Mouse (Mus musculus) gastrocnemius, postnatal 4 days (tissue): ENCODE measurements around the gene Fkrp. TPM values are rescaled to one million over a fixed set of nuclear protein-coding genes. Genes with fewer than 3 reads are reported as not detected.

ENCODE experiments used
- DNase-seq, 2 experiments: peaks; one replicate each; pipeline ENCODE4 v3.0.0; 2021 to 2022; ENCODE audit warnings: low spot score in 2 of 2, mixed read lengths in 2 of 2
- total RNA-seq, 2 experiments: library from RNA; stranded (reverse); gene quantifications; 2 replicates each; pipeline ENCODE4 v1.2.3; 2021

The Fkrp gene
- total RNA-seq, 2 experiments from 2014 or later = 22.7 to 22.9 TPM

DNA sequence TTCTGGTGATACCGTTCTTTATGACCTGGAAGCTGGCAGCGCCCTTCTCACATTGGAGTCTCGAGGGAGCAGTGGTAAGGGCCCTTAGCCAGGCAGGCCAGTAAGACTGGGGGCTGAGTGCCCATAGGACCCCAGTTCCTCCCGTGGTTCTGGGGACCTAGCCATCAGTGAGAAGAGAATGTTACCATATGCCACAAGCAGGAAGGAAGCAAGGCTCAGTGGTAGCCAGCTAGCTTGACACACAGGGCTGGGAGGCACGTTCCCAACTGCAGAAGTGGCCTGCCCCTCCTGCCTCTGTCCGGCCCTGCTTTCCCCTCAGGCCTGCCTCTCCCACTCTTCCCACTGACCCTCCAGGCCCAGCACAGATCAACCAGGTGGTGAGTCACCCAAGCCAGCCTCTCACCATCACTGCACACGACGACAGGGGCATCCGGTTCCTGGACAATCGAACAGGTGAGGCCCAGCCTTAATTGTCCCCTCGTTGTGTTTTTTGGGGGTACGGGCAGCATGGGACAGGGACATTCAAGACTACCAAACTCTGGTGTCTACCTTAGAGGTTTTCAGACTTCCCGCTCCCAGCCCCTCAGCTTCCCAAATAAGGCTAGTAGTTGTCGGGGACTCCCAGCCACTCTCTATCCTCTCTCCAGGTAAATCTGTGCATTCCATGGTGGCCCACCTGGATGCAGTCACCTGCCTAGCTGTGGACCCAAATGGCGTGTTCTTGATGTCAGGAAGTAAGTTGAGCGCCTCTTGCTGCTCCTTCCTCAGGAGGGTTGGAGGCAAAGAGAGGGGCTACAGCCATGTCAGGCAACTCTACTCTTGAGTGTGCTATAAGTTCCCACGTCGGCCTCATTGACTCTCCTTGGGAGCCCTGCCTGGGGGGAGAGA, 21.6 kb upstream of the Fkrp start:
- no peak for DNase-seq

DNA sequence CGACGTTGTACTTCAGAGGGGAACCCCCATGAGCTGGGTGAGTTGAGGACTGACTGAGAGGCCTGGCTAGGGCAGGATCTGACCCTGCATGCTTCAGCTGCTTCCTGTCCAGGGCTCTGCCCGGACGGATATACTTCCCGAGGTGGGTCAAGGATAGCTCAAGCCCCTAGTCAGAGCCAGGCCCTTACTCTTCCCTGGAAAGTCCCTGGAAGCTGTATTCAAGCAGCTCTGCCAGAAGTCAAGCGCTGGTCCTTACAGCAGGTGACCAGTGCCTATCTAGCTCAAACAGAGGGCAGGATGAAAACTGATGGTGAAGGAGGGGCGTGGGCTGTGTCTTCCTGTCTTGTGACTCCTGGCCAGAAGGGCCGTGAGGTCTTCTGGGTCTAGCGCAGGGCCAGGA, 13.9 kb upstream of the Fkrp start:
- no peak for DNase-seq

DNA sequence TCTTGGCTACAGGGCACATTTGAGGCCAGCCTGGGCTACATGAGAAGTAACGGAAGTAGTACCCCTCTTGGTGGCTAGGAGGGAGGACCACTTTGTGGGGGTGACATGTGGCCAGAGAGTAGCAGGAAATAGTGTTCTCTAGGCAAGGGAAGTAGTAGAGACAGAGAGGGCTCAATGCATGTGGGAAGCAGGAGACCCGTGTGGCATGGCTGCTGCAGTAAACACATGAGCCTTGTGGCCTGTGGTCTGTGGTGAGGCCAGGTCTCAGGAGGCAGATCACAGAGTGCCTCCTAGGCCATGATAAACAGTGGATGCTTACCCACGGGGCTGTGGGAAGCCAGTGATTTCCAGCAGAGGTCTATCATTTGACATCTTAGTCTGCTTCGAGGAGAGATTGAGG, 10.7 kb upstream of the Fkrp start:
- no peak for DNase-seq

DNA sequence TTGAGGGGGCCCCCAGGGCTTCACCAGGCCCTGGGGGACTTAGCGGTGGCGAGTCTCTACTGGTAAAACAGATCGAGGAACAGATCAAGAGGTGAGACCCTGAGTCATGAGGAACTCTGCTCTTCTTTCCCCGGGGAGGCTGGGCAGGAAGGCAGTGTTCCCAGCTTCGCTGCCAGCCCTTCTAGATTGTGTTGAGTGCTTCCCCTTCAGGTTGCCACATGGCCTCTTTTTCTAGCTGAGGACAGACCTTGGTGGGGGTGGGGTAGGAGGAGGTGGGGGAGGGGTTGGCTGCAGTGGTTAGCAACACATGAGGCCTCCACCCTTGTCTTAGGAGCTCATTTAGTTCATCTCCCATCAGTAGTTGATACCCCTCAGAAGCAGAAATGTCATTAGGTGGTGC, 10.0 kb upstream of the Fkrp start:
- no peak for DNase-seq

DNA sequence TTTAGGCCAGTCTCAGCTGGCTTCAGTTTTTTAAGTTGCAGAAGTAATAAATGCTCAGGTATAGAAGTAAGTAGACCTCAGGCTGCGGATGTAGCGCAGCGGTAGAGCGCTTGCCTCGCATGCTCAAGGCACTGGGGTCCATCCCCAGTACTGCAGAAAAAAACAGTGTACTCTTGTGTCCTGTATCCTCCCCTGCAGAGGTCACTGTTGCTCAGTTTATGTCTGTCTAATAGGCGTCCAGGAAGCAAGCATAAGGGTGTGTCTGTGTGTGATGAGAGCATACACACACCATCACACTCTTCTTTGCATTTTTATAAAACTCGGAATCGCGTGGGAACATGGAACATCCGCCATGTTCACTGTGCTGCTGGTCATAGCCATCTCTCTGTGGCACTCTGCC, 9.3 kb upstream of the Fkrp start:
- DNase-seq = no peak

DNA sequence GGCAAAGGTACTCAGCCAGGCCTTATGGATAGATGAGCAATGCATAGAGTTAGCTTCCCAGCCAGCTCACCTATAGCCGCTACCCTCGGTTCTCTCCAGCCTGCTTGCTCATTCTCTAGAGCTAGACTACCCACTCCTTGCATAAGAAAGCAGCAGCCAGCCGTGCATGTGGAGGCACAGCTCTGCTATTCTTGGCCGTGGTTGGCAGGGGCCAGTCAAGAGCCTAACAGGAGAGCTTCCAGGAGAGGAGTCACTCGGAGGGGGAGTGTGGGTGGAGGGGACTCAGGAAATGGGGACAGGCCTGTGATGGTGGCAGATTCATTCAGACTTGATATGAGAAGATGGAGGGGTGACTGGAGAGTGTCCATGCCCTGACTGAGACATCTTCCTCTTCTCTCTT, 7.2 kb upstream of the Fkrp start:
- no peak for DNase-seq

DNA sequence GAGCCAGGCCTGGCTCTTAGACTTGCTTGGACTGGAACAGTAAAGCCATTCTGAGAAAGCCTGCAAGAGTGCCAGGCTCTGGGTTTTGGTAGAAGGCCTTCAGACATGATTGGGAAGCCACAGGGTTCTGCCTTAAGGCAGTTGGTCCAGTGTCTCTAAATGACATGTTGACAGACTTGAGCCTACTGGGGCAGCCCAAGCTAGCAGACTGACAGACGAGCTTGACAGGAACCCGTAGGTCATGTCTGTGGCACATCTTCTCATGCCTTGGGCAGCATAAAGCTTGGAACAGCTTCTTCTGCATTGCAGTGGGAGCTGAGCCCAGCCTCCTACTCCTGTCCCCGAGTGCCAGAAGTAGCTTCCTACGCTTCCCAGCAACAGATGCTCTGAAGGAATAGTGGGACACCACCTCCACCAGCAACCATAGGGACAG, 5.2 kb upstream of the Fkrp start:
- no peak for DNase-seq

DNA sequence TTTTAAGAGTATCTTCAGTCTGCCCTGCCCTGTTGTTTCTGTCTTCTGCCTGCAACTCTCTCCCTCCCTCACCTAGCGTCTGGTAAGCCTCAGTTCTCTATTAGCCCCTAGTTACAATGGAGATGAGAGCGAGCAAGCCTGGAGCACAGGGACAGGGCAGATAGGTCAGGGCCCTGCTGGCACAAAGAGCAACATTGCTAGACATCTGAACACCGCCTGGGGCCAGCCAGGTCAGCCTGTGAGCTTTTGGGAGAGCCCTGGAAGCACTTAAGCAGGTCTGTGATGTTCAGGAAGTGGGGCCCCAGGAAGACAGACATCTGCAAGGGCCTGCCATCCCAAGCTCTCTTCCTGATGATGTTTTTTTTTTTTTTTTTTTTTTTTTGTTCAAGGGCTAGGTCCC, 4.6 kb upstream of the Fkrp start:
- no peak for DNase-seq

DNA sequence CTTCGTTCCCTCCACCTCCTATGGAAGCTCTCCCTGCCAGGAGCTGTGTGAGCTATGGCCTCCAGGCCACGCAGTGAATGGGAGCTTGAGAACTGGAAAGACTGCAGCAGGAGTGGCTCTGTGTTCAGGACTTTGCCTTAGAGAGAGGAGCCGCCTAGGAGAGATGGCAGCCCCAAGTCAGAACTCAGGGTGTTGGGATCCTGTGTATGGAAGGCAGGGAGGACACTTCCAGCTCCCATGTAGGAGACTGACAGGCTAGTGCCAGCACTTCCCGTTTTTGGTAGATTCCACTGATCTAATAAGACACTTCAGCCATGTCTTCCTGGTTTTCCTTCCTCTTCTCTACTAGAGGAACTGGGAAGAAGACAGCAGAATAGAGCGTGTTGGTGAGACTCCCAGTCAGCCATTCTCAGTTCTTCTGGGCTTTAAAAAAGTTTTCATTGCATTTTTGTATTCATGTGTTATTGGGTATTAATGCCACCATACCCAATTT, 3.8 kb upstream of the Fkrp start:
- no peak for DNase-seq

DNA sequence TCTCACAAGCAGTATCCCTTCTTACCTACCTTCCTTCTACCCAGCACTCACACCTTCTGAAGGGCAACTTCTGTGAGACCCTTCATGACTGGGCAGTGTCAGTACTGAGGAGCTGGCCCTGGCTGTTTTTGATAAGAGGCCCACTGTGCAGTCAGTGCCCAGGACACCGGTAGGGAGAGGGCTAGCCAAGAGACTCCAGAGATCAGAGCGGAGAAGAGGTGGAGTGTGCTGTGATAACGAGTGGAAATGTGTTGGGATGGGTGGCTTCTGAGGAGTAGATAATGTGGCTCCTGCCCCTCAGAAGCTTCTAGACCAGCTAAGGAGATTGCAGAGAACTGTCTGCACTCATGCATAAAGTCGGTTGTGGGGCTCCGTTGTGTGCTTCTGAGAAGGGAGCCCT, 3.3 kb upstream of the Fkrp start:
- no peak for DNase-seq

DNA sequence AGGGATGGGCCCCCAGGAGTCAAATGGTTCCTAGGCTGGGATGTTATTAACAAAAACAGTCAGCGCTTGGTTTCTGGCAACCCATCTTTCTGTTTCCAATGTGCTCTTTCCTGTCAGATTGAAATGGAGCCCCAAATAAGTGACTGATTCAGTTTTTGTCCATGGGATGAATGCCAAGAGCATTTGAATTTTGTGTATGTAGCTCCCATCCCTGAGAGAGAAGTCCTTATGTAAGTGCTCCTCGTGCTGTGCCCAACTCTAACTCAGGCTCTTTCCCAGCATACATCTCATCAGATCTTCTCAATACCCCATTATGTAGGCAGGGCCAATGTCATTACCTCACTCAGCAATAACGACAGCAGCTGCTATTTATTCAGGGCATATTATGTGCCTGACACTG, 1.2 kb upstream of the Fkrp start:
- no peak for DNase-seq

DNA sequence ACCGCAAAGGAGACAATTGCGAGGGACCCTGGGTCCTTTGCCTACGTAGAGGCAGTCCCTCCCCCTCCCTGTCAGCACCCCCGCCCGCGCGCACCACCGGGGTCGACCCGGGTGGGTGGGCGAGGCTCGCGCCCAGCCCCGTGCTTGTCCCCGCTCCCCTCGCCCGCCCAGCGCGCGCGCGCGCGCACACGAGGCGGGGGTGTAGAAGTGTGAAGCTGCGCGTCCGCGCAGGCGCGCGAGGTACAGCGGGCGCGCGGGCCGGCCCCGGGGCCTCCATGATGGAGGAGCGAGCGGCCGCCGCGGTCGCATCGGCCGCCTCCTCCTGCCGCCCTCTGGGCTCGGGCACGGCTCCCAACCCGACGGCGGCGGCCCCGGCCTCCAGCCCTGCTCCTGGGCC, 456 bp downstream of the Fkrp start:
- DNase-seq = peak; percentile 76 to 79

DNA sequence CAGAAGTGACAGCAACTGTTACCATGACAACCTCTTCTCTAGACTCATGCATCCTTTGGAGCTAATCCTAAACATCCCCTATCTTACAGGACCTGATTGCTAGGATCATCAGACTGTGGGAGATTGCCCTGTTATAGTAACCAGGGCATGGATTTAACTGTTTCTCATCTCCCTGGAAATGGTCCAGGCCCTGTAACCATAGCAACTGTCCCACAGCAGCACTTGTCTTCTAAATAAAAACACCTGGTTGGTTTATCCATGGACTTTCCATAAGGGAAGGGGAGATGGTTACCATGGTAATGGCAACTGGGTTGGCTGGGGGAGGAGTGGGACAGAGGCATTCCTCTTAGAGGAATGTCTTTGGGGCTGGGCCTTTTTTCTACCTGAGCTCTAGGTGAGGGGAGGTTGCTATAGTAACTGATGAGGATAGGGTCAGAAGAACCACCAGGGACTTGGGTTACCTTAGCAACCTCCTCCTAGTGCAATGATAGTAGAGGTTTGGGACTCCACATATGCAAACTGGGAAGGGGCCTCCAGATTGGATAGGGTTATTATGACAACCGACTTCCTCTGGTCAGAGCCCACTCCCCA, 1.1 kb downstream of the Fkrp start, which contains the start of gene Strn4:
Strn4 (plus strand) TSS at position 539 of the 591 bp plus-strand sequence.
- DNase-seq = no peak

DNA sequence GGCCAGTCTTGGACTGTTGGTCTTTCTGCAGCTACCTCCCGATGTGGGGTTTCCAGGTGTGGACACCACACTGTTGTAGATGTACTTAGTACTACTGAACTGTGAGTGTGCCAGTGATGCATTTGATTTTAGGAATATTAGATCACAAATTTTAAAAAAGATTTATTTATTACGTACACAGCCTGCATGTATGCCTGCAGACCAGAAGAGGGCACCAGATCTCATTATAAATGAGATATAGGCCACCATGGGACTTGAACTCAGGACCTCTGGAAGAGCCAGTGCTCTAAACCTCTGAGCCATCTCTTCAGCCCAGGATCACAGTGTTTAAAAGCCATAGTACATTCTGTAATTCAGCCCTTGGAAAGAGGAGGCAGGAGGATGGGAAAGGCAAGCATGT, 4.0 kb downstream of the Fkrp start:
- no peak for DNase-seq

DNA sequence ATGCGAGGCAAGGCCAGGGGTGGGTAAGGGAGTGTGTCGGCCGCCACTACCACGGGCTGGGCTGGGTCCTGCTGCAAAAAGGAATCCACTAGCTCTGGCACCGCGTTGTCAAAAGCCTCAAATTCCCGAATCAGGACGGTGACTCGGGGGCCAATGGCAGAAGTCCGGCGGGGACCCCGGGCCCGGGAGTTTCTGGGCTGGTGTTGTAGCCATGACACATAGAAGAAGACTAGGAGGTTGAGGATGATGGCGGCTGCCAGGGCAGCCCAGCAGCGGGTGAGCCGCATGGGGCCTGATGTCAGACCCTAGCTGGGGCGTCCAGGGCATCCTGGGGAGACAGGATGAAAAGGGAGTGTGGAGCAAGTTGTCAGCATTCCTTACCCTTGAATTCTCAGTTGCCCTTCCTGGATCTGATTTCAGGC, 4.9 kb downstream of the Fkrp start:
- no peak for DNase-seq

DNA sequence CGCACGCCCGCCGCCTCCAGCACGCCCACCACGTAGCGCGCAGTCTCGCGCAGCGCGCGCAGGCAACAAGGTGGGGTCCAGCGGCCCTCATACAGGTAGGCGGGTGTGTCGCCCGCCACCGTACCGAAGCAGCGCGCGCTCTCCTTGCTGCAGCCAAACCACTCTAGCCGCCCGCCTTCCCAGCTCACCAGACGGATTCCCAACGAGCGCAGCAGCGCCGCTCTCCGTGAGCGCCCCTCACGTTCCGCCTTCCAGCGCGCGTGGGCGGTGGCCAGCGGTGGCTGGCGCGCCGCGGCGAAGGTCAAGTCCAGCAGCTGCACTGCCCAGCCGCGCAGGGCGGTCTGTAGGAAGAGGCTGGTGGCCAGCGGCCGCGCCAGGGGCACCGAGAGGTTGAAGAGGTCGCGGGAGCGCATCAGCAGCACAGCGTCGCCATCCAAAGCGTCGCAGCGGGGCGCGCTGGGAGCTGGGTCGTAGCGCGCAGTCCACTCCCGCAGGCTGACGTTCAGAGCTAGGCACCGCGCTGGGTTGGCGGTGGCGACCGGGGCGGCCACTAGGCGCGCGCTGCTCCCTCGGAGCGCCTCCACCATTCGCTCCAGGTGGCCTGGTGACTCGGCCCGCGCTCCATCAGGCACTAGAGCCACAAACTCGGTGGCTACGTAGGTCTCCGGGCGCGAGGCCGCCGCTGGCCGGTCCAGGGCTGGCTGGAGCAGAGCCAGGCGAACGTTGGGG, 5.4 kb downstream of the Fkrp start:
- DNase-seq = peak in 1 of 2 experiments; percentile 38

DNA sequence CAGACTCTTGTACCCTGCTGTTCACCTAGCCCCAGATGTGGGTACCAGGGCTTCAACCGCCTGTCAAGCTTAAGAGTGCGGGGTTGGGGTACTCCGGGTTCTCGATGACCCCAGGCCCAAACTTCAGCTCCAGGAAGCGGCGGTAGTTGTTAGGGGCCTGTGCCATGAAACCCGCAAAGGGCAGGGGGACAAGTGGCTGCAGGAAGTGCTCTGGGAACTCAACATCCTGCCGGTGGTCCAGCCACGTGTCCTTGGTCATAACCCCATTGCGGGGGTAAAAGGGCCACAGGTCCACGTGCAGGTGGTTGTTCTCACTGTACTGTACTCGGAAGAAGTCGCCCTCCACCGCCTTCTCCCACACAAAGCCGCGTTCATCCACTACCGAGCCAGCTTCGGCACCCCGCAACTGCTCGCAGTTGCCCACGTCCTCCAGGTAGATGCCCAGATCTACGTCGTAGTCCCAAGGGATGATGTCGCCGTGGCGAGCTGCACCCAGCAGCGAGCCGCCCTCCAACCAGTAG, 6.1 kb downstream of the Fkrp start:
- peak in 1 of 2 experiments; percentile 13 for DNase-seq

DNA sequence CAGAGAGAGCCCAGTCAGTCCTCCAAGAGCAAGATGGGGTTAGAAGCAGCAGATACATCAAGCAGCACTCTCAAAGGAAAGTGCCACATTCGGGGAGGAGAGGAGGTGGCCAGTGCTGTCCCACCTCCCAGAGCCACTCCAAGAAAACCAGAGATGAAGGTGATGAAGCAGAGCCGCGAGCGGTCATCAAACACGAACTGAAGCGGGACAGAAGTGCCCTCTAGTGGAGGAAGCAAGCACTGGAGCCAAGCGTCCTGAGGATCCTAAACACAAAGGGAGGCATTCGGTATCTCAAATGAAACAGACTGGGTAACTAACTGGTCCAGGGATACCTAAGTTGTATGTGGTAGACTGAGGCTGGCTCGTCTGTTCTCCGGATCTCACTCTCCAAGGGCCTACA, 6.8 kb downstream of the Fkrp start:
- DNase-seq = peak; percentile 36 to 71

DNA sequence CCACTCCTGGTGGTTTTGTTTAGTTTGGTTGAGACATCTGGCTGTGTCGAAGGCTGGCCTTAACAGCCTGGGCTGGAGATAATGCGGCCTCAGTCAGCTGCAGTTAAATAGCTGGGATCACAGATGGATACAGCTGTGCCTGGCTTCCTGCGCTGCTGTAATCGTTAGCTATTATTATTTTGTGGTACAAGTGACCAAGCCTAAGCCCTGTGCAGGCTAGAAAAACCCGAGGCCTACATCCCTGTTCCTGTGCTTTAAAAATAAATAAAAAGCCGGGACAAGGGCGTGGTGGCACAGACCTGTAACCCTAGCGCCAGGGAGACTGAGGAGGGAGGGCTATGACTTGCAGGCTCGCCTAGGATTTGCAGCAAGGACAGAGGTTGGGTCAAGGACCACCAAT, 7.9 kb downstream of the Fkrp start:
- DNase-seq = no peak

DNA sequence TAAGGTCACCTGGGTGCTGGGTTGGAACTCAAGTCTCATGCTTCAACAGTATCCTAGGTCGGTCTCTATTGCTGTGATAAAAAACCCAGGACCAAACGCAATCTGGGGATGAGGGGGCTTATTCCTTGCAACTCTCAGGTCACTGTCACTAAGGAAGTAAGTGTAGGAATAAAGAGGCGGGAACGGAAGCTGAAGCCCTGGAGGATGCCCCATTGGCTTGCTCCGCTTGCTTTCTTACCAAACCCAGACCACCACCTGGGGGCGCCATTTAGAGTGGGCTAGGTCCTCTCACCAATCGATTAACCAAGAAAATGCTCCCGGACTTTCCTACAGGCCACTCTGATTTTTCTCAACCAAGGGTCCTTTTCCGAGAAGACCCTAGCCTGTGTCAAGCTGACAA, 8.6 kb downstream of the Fkrp start:
- no peak for DNase-seq

DNA sequence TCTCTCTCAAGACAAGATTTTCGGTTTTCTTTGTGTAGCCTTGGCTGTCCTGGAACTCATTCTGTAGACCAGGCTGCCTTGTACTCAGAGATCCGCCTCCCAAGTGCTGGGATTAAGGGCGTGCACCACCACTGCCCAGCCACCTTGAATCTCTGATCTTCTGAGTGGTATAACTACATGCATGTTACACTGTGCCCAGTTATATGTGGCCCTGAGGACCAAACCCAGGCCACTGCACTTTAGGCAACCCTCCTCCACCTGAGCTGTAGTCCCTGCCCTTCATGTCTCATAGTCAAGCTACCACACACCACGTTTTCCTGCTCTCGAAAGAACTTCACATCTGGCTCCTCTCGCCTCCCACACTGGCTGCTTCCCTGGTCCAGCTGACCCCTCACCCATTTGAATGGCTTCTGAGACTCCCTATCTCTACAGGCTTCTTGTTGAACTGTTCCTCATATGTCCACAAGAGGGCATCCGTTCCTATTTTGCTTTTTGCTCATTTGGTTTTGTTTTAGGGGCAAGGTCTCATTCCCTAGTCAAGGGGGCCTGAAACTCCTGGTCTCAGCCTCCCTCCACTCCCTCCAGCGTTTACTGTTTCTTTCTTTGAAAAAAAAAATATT, 12.0 kb downstream of the Fkrp start:
- DNase-seq = peak in 1 of 2 experiments; percentile 8
